Mouse (Mus musculus): ENCODE results near the gene Abcd4. TPM values are rescaled to one million over a fixed set of nuclear protein-coding genes. Genes with fewer than 3 reads are reported as not detected.
A peak's percentile ranks its signal among the peaks of the same experiment; 100 is the strongest.

The Abcd4 gene
- polyA plus RNA-seq (2016; fragmentation: Nextera tagmentation; extraction: Ambion mirVana), result 13.3 TPM in 2 replicates

GRCm38 (mm10) chr12:84616977-84617630 lies at the start of gene Abcd4:
Gene Abcd4, minus strand, starts transcription at chr12:84617413.
- Histone ChIP-seq H3K27ac (replicated peaks) (peak within 1 kb of the TSS; percentile 90), H3K4me1 (peaks cover 11% of the 10 kb centered on the region), H3K36me3 (0 out of 2 replicates have a peak, but pooled peaks cover 3% of the 10 kb centered on the region), H3K9me3 (replicated peaks) (no peaks in the 10 kb centered on the region), H3K4me3 (peak within 1 kb of the TSS; percentile 77), H3K27me3 (ENCODE audit: low read depth, poor library complexity, severe bottlenecking) (no peaks in the 10 kb centered on the region)
- WGBS, result under 1% methylated on average over 34 of the region's 34 CpGs
- DNase-seq (ENCODE audit: low spot score), result peak; percentile 95

- H3K9me3 ChIP-seq (replicated peaks), result no peaks in the 10 kb centered on the region
- peak; percentile 67 for DNase-seq (ENCODE audit: low spot score)
- 17% methylated on average over 3 of the region's 3 CpGs for WGBS
- no peaks in the 10 kb centered on the region for H3K36me3 ChIP-seq
- H3K27ac ChIP-seq (replicated peaks), result no peak overlapping the region
- H3K4me1 ChIP-seq, result peaks cover 6% of the 10 kb centered on the region
- no peak overlapping the region for H3K4me3 ChIP-seq
- H3K27me3 ChIP-seq (ENCODE audit: low read depth, poor library complexity, severe bottlenecking), result peaks cover 12% of the 10 kb centered on the region
Observed at GRCm38 (mm10) chr12:84653912-84654311, 36.7 kb upstream of the Abcd4 start.

DNA sequence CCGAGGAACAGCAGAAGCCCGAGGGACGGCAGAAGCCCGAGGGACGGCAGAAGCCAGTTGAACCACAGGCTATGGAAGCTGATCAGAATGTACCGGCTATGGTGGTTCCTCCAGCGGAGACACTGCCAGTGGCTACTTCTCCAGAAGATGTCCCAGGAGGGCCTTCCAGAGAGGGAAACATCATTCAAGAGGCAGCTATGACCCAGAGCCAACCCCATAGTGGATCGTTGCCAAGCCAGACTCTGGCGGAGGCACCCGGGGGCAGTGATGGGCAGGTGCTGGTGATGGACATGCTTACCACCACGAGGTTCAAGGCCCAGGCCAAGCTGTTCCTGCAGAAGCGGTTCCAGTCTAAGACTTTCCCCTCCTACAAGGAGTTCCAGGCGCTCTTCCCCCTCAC lies 33.0 kb upstream of the Abcd4 start:
- 91% methylated on average over 13 of the region's 13 CpGs for WGBS
- no peak for DNase-seq (ENCODE audit: low spot score)

DNA sequence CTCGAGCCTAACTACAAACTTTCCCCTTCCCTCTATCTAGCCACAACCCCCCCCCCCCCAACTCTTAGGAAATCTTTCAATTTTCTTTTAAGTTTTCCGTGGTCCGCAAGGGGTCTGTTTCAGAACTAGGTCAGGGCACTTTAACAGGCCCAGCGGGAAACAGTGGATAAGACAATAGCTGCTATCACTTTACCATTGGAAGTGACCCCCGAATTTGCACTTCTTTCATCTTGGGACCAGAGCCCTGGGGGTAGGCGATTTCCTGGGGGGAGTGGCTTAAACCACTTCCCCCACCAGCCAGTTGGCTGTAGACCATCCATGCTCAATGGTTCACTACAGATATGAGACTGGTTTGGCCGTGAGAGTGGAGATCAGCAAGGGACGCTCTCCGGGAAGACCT lies 23.4 kb upstream of the Abcd4 start, which contains the start of gene Vrtn:
TSS of gene Vrtn (plus strand) at position 366 of the 400 bp plus-strand sequence.
- WGBS, result 6% methylated on average over 9 of the region's 9 CpGs
- H3K27me3 ChIP-seq (ENCODE audit: low read depth, poor library complexity, severe bottlenecking), result peaks cover 59% of the 10 kb centered on the region

More for the DNA sequence above, 33.0 kb upstream of the Abcd4 start:
- Histone ChIP-seq H3K36me3 (no peaks in the 10 kb centered on the region), H3K4me1 (peaks cover 6% of the 10 kb centered on the region), H3K9me3 (replicated peaks) (no peaks in the 10 kb centered on the region), H3K27me3 (ENCODE audit: low read depth, poor library complexity, severe bottlenecking) (peaks cover 13% of the 10 kb centered on the region), H3K4me3 (no peak overlapping the region), H3K27ac (replicated peaks) (no peak overlapping the region)

DNA sequence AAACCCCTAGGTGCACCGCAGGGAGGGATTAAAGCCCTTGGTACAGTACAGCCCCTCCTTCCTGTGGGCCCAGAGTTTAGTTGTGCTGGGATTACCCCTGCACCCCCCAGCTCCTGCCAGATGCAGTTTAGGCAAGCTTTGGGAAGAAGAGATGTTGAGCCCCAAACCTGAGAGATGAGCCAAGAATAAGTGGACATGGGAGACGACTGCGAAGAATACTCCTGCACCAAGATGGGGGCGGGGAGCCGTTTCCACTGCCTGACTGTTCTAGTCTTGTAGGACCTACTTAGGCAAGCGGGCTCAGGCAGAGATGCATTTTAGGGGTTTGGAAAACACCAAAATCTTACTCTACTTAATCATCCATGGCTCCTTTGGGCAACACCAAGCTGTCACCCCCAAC lies 23.0 kb upstream of the Abcd4 start:
- Histone ChIP-seq H3K36me3 (no peaks in the 10 kb centered on the region), H3K9me3 (replicated peaks) (no peaks in the 10 kb centered on the region), H3K27me3 (ENCODE audit: low read depth, poor library complexity, severe bottlenecking) (peaks cover 58% of the 10 kb centered on the region), H3K27ac (replicated peaks) (no peak overlapping the region), H3K4me3 (no peak overlapping the region), H3K4me1 (peaks cover 19% of the 10 kb centered on the region)
- no peak for DNase-seq (ENCODE audit: low spot score)
- 7% methylated on average over 6 of the region's 6 CpGs for WGBS

More for the DNA sequence above, 23.4 kb upstream of the Abcd4 start, which contains the start of gene Vrtn:
- Histone ChIP-seq H3K36me3 (no peaks in the 10 kb centered on the region), H3K9me3 (replicated peaks) (no peaks in the 10 kb centered on the region), H3K27ac (replicated peaks) (no peak within 1 kb of the TSS), H3K4me3 (0 out of 2 replicates have a peak within 1 kb of the TSS, but pooled peaks have one; percentile 4), H3K4me1 (peaks cover 19% of the 10 kb centered on the region)
- no peak for DNase-seq (ENCODE audit: low spot score)

- Histone ChIP-seq H3K4me1 (no peaks in the 10 kb centered on the region), H3K36me3 (no peaks in the 10 kb centered on the region), H3K9me3 (replicated peaks) (no peaks in the 10 kb centered on the region), H3K27me3 (ENCODE audit: low read depth, poor library complexity, severe bottlenecking) (0 out of 2 replicates have a peak, but pooled peaks cover under 1% of the 10 kb centered on the region), H3K4me3 (no peak overlapping the region), H3K27ac (replicated peaks) (no peak overlapping the region)
- WGBS, result 77% methylated on average over 3 of the region's 3 CpGs
- DNase-seq (ENCODE audit: low spot score), result no peak
Observed at GRCm38 (mm10) chr12:84631867-84632266, 14.7 kb upstream of the Abcd4 start.

DNA sequence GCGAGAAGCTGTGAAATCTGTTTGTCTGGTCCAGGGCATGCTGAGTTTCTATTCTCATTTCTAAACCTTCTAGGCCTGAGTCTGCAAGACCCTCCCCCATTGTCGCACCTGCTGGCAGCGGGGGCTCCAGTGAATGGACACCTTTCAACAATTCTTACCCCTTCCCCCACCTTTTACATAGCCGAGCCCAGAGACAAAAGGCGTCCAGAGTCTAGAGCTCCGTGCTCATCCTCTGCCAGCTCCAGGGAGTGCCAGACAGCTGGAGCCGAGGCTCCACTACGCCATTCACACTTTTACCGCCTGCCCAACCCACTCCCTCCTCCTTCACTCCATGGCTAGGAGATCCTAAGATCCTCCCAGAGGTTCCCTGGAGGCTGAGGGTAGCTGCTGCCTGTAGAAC lies 7.9 kb upstream of the Abcd4 start:
- Histone ChIP-seq H3K4me3 (peak overlapping the region; percentile 34), H3K4me1 (peaks cover 13% of the 10 kb centered on the region), H3K27me3 (ENCODE audit: low read depth, poor library complexity, severe bottlenecking) (peaks cover 38% of the 10 kb centered on the region), H3K27ac (replicated peaks) (peak overlapping the region; percentile 68), H3K9me3 (replicated peaks) (no peaks in the 10 kb centered on the region), H3K36me3 (no peaks in the 10 kb centered on the region)
- 5% methylated on average over 9 of the region's 9 CpGs for WGBS
- no peak for DNase-seq (ENCODE audit: low spot score)

GRCm38 (mm10) chr12:84624601-84625000 lies 7.4 kb upstream of the Abcd4 start:
- Histone ChIP-seq H3K36me3 (no peaks in the 10 kb centered on the region), H3K4me3 (no peak overlapping the region), H3K4me1 (peaks cover 13% of the 10 kb centered on the region), H3K27me3 (ENCODE audit: low read depth, poor library complexity, severe bottlenecking) (peaks cover 38% of the 10 kb centered on the region), H3K9me3 (replicated peaks) (no peaks in the 10 kb centered on the region), H3K27ac (replicated peaks) (no peak overlapping the region)
- WGBS, result 18% methylated on average over 8 of the region's 8 CpGs
- no peak for DNase-seq (ENCODE audit: low spot score)

GRCm38 (mm10) chr12:84620975-84621374 lies 3.8 kb upstream of the Abcd4 start:
- H3K27me3 ChIP-seq (ENCODE audit: low read depth, poor library complexity, severe bottlenecking), result peaks cover 29% of the 10 kb centered on the region
- no peak overlapping the region for H3K27ac ChIP-seq (replicated peaks)
- H3K9me3 ChIP-seq (replicated peaks), result no peaks in the 10 kb centered on the region
- H3K4me3 ChIP-seq, result no peak overlapping the region
- peaks cover 24% of the 10 kb centered on the region for H3K4me1 ChIP-seq
- no peak for DNase-seq (ENCODE audit: low spot score)
- H3K36me3 ChIP-seq, result no peaks in the 10 kb centered on the region

GRCm38 (mm10) chr12:84617663-84618062 lies 450 bp upstream of the Abcd4 start:
- Histone ChIP-seq H3K4me3 (peak overlapping the region; percentile 77), H3K27ac (replicated peaks) (peak overlapping the region; percentile 90), H3K4me1 (peaks cover 11% of the 10 kb centered on the region), H3K27me3 (ENCODE audit: low read depth, poor library complexity, severe bottlenecking) (no peaks in the 10 kb centered on the region), H3K9me3 (replicated peaks) (no peaks in the 10 kb centered on the region), H3K36me3 (0 out of 2 replicates have a peak, but pooled peaks cover 3% of the 10 kb centered on the region)
- DNase-seq (ENCODE audit: low spot score), result no peak
- 11% methylated on average over 10 of the region's 10 CpGs for WGBS

DNA sequence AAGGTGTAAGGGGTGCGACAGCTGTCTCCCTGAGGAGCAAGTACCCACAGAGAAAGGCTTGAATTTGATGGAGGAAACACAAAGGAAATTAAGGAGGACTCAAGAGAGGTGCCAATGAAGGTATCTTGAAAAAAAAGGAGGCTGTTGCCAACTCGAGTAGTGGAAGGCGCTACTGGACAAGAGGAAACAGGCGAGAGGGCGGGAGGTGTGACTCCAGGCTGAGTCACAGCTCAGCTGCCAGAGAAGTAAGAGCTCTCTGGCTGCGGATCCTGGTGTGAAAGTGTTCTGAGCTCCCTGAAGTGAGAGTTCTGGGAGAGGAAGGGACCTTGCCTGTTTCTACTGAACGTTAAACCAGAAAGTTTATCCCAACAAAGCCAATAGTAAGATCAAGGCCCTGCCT lies 2.7 kb downstream of the Abcd4 start:
- DNase-seq (ENCODE audit: low spot score), result no peak
- Histone ChIP-seq H3K4me1 (peaks cover 11% of the 10 kb centered on the region), H3K27ac (replicated peaks) (no peak overlapping the region), H3K9me3 (replicated peaks) (no peaks in the 10 kb centered on the region), H3K36me3 (0 out of 2 replicates have a peak, but pooled peaks cover 3% of the 10 kb centered on the region), H3K4me3 (no peak overlapping the region), H3K27me3 (ENCODE audit: low read depth, poor library complexity, severe bottlenecking) (no peaks in the 10 kb centered on the region)
- WGBS, result 85% methylated on average over 7 of the region's 7 CpGs

GRCm38 (mm10) chr12:84614001-84614400 lies 3.2 kb downstream of the Abcd4 start:
- no peaks in the 10 kb centered on the region for H3K9me3 ChIP-seq (replicated peaks)
- DNase-seq (ENCODE audit: low spot score), result no peak
- no peak overlapping the region for H3K27ac ChIP-seq (replicated peaks)
- no peak overlapping the region for H3K4me3 ChIP-seq
- peaks cover 11% of the 10 kb centered on the region for H3K4me1 ChIP-seq
- H3K27me3 ChIP-seq (ENCODE audit: low read depth, poor library complexity, severe bottlenecking), result no peaks in the 10 kb centered on the region
- 89% methylated on average over 11 of the region's 11 CpGs for WGBS
- peaks cover 5% of the 10 kb centered on the region for H3K36me3 ChIP-seq

DNA sequence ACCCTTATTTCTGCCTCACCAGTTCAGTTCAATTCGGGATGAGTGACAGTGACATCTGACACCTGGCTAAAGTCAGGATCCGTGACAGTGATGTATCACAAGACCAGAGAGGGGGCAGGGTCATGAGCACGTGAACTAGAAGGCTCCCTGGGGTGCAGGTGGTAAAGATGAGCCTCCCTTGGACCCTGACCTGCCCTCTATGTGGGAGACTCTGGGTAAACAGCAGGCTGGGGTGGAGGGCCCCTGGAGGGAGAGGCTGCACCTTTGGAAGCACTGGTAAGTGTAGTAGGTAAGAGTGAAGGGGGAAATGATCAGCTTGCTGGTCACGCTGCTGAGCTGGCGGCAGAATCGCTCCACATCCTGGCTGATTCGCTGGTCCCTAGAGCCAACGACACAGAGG lies 4.7 kb downstream of the Abcd4 start:
- Histone ChIP-seq H3K9me3 (replicated peaks) (no peaks in the 10 kb centered on the region), H3K4me3 (no peak overlapping the region), H3K4me1 (peaks cover 7% of the 10 kb centered on the region; the same call in 1 of the 2 replicates), H3K27ac (replicated peaks) (no peak overlapping the region), H3K36me3 (peaks cover 14% of the 10 kb centered on the region), H3K27me3 (ENCODE audit: low read depth, poor library complexity, severe bottlenecking) (no peaks in the 10 kb centered on the region)
- 74% methylated on average over 8 of the region's 8 CpGs for WGBS
- no peak for DNase-seq (ENCODE audit: low spot score)

All from midbrain, embryonic 10.5 days (tissue).